Mouse (Mus musculus) liver, adult 2 months (tissue): ENCODE measurements at regions not wholly inside any gene's neighbourhood (a gene's known extent, or its start where the extent isn't known, plus 50 kb on each side); places are given as distances from the start of the nearest gene placed in this dataset.

Experiments used
- CTCF ChIP-seq: fragments of 200-500 bp; IDR thresholded peaks from 2 replicates; pipeline ENCODE4 v1.5.1; 2011; ENCODE audit warnings: low read depth, low read length, control low read depth
- POLR2A ChIP-seq: fragments of 200-500 bp; IDR thresholded peaks from 2 replicates; pipeline ENCODE4 v1.6.1; 2011; ENCODE audit warnings: low read length, control low read depth; ENCODE audit not compliant: insufficient read depth; ENCODE audit errors: extremely low read depth

DNA sequence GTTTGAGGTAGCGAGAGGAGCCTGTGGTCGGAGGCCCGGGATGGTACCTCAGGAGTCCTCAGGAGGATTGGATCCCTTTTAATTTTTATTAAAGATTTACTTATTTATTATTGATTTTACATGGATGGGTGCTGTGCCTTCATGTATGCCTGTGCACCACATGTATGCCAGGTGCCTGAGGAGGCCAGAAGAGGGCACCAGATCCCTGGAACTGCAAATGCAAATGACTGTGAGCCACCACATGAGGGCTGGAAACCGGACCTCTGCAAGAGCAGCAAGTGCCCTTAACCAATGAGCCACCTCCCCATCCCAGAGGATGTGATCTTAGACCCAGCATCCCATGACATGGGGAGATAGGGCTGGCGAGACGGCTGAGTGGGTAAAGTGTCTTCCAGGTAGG is 76.3 kb upstream of the Kcng1 start:
- TF ChIP-seq POLR2A (no peak), CTCF (no peak)
